Mouse (Mus musculus): Measurements from ENCODE around the gene Arhgef6.
A peak's percentile ranks its signal among the peaks of the same experiment; 100 is the strongest.

The Arhgef6 gene

DNA sequence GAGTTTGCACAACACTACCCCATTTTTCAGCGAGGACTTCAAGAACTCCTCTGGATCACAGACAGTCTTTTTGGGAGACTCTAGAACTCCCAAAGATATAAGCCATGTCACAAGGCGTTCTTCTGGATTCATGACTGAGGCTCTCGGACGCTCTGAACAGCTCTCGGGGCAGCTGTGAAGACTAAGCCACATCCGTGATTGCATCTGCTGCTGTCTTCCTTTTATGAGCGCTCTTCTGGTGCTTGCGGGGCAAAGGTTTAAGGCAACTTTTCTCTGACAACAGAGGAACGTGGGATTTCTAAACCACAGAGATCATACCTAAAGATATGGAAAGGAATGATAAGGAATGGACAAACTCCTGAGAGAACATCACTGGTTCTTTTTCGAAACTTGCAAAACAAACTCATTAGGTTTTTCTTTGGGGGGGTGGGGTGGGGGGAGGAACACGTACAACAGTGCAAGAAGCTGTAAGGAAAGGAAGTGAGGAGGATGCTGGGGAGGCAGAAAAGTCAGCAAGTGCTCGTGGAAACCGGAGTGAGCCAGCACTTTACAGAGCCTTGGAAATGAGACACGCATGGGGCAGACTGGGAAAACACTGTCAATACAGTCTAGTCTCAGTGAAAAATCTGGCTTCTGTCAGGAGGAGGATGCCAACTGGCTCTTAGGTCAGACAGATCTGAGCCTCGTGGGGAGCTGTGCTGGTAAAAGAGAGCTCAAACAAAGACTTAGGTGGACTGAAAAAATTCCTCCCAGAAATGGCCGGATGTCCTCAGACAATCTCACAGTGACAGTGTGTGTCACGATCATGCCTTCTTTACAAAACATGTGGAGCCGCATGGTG is at the start of gene Arhgef6:
TSS of gene Arhgef6 (minus strand) at position 359 of the 841 bp plus-strand sequence.
- peak; percentile 50 for DNase-seq (ENCODE audit: low read depth)

GRCm38 (mm10) chrX:57380915-57381314 is 42.4 kb upstream of the Arhgef6 start:
- no peak for DNase-seq (ENCODE audit: low read depth)

GRCm38 (mm10) chrX:57378579-57378978 is 40.0 kb upstream of the Arhgef6 start:
- no peak for DNase-seq (ENCODE audit: low read depth)

DNA sequence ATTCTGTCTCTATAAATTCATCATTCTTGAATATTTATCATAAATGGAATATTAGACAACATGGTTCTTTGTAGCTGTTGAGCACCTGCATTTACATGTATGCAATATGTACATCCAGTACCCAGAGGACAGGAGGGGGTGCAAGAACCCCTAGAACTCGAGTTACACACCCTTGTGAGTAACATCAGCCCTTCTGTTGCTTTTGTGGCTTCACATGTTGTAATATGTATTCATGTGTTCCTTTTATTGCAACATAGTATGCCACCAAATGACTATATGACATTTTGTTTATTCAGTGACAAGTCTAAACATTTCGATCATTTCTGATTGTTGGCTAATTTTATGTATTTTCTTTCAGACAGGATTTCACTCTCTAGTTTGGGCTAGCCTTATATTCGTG is 38.6 kb upstream of the Arhgef6 start:
- no peak for DNase-seq (ENCODE audit: low read depth)

DNA sequence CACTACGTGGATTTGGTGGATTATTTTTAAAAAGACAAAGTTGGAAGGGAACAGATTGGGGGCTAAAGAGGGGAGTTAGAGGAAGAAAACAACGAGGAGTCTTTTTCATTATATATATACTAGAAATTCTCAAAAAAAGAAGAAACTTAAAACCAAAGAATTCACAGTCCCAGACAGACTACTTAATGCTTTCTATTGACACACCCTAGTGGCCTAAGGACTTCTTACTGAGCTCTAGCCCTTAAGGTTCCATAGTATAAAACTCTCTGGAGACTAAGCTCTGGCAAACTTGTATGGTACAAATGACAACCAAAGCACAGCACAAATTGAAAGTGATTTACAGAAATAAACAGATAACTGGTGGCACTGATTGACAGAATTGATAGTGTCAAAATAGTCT is 35.5 kb upstream of the Arhgef6 start:
- DNase-seq (ENCODE audit: low read depth) = no peak

- no peak for DNase-seq (ENCODE audit: low read depth)
Observed at GRCm38 (mm10) chrX:57373543-57373942, 35.0 kb upstream of the Arhgef6 start.

DNA sequence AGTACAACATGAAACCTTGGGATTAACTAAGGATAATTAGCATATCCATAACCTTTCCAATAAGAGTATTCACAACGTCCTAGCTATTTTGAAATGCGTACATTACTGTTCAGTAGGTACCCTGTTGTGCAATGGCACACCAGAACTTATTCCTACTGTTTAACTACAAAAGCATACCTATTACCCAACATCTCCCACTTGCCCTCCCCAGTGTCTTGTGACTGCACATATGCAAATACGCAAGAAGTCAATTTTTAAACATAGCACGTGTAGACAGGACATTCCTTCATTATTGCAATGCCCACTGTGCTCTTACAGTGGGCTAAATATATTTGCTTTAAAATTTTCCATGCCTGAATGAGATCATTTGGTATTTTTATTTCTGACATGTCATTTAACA is 34.4 kb upstream of the Arhgef6 start:
- DNase-seq (ENCODE audit: low read depth) = no peak

DNA sequence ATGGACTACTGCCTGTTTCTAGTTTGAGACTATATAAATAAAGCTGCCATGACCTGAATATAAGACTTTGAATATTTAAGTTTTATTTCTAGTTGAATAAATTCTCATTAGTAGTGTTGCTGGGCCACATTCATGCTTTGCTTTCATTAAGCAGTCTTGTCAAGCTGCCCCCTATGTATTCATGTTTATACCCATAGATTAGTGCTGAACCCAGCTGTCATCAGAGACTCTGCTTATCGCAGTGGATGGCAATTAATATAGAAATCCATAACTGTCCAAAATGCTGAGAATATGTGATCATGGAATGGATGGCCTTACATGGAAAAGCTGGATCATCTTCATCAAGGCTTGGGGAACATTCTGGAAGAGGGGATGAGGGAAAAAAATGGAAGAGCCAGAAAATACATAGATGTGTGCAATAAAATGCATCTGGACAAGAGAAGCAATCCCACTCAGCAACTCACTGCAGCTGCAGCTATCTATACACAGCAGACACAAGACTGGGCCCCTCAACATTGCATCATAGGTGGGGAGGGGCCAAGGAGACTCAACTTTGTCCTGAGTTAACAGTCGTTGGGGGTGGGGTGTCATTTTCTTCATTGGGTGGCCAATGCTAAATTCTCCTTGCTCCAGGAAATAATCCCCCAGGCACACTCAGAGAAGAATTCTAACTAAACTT is 26.5 kb upstream of the Arhgef6 start:
- DNase-seq (ENCODE audit: low read depth) = no peak

- DNase-seq (ENCODE audit: low read depth) = no peak
Observed at GRCm38 (mm10) chrX:57359316-57359715, 20.8 kb upstream of the Arhgef6 start.

GRCm38 (mm10) chrX:57339220-57339619 is 691 bp upstream of the Arhgef6 start:
- no peak for DNase-seq (ENCODE audit: low read depth)

DNA sequence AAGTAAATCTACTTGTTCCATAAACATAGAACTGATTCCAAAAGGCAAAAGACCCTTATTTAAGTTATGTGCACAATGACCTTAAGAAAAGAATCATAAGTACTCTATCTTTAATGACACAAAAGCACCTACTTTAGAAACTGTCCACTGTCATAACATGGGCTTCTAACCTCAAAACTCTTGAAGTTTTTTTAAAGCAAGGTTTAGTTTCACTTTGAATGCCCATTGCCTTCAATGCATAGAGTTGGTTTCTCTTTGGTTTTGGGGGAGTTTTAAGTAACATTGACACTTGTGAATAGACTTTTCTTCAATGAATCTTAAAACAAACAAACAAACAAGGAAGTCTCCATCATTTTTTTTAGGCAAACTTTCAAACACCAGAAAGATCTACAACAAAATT is 947 bp downstream of the Arhgef6 start:
- DNase-seq (ENCODE audit: low read depth) = no peak

GRCm38 (mm10) chrX:57336958-57337357 is 1.6 kb downstream of the Arhgef6 start:
- no peak for DNase-seq (ENCODE audit: low read depth)

DNA sequence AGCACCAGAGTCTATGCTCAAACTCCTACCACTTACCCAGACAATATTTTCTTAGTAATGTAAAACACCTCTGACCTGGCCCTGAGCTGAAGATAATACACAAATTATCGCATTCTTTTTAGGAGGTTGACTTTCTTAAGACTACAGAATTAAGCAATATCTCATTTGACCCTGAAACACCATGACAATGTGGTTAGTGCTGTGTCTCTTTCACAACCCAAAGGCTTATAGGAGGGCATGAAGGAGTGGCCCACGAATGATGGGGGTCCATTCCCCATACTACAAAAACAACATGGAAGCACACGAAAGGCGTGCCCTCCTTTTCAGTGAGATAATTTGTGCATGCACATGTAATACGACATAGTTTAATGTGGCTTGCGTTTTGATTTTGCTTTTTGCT is 3.2 kb downstream of the Arhgef6 start:
- no peak for DNase-seq (ENCODE audit: low read depth)

DNA sequence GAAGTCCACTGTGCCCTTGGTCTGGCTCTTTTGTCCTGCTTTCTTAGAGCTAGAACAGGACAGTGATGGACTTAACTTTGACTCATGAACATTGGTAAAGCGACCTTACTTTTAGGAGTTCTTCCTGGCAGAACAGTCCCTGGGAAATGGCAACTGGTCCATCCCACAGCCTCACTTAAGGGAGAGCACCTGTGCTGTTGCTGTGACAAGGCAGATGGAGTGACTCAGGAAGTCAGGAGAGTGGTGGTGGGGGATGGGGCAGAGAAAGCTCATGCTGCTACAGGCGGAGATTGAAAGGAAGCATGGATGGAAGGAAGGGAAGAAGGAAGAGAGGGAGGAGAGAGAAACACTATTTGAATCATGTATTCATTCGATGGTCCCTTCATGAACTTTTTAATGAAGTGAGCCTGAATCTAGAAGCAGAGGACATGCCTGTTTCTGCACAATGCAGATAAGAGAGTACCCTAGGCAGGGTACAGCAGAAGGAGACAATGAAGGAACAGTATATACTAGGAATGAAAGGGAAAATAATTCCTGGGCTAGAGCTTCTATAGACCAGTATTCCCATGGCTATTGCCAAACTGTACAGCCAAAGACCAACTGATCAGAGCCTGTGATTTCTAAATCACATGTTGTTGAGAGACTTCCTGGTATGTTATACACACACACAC is 10.7 kb downstream of the Arhgef6 start:
- DNase-seq (ENCODE audit: low read depth) = no peak

GRCm38 (mm10) chrX:57326487-57327221 is 11.9 kb downstream of the Arhgef6 start:
- DNase-seq (ENCODE audit: low read depth) = no peak

DNA sequence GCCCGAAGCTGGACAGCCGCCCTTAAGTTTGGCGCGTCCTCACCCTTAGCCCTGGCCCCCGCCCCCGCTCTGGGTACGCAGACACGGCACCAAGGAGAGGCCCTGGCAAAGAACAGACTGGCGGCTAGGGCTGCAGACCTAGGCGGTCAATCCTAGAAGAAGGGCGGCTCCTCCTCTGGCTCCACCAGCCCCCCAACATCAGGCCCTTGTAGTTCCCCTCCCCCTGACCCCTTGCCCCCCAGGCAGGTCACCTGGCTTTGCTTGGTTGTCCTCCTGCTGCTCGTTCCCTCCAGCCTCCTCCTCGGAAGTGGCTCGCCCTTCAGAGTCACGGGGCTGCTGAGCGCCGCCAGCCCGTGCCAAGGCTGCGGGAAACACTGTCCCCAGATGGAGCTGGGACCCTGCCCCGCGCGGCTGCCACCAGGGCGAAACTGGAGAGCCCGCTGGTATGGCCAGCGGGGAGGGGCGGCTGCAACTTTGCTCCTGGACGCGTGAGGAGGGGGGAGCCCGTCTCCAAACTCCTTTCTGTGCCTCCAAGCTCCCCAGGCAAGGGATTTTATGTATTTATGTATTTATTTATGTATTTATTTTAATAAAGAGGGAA is 12.6 kb downstream of the Arhgef6 start:
- no peak for DNase-seq (ENCODE audit: low read depth)

- DNase-seq (ENCODE audit: low read depth) = no peak
Observed at GRCm38 (mm10) chrX:57324891-57325290, 13.6 kb downstream of the Arhgef6 start.

GRCm38 (mm10) chrX:57312066-57312465 is 26.5 kb downstream of the Arhgef6 start:
- no peak for DNase-seq (ENCODE audit: low read depth)

DNA sequence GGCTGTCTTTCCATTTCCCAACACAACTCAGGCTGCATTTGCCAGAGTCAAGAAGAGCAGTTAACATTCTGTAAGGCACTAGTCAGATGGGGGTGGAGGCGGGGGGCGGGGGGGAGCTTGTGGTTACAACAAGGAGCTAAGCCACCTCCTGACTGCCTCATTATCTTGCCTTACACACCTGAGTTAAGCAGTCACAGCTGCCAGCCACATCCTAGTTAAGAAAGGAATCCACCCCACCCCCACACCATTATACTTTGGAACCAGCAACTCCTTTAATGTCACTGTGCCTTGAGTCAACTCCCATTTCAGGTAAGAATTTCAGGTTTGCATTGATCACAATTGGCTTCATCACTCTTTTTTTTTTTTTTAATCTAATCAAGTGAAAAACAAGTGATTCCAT is 28.5 kb downstream of the Arhgef6 start:
- no peak for DNase-seq (ENCODE audit: low read depth)

- DNase-seq (ENCODE audit: low read depth) = no peak
Observed at GRCm38 (mm10) chrX:57306747-57307146, 31.8 kb downstream of the Arhgef6 start.

DNA sequence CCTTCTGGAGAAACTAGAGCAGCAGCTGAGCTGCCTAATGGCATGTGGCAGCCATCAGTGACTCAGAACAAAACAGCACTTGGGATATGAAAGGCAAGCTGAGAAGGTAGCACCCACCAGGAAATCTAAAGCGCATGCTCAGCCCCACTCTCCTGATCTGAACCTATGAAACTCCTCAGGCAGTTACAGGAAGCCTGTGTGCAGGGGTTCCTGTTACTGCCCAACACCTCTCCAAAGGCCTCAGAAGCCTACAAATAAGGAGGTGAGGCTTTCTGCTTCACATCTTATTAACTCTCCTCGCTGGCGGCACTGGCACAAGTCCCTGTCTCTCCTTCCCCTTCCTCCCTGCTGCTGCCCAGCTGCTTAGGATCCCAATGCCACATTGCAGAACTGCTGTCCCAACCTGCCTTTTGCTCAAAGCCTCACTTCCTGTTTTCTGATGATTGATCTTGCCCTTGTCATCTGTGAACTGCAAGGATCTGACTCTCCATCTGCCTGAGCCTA is 33.7 kb downstream of the Arhgef6 start:
- DNase-seq (ENCODE audit: low read depth) = no peak

Data from fibroblast of lung, adult 2 months (primary cell).